Mouse (Mus musculus): ENCODE results near the gene Emg1.

- TF ChIP-seq POLR2A (IDR thresholded peaks at IDR 0.05; ENCODE audit: borderline replicate concordance, extremely low read depth, insufficient read depth, insufficient read length, poor library complexity, severe bottlenecking) (no peak), CTCF (IDR thresholded peaks at IDR 0.05; ENCODE audit: borderline replicate concordance, extremely low read depth, insufficient read depth, insufficient read length) (no peak)
Observed at GRCm38 (mm10) chr6:124678769-124679168, 33.2 kb downstream of the Emg1 start.
